Mouse (Mus musculus) bone marrow macrophage, adult 2 months (primary cell): ENCODE measurements around the gene Actr3. TPM values are rescaled to one million over a fixed set of nuclear protein-coding genes. Genes with fewer than 3 reads are reported as not detected.
A peak's percentile ranks its signal among the peaks of the same experiment; 100 is the strongest.

Source experiments
- H3K27ac ChIP-seq: 2 replicates; pipeline ENCODE4 v1.5.1; 2012; ENCODE audit warnings: low read depth, low read length; ENCODE audit not compliant: insufficient read depth
- H3K4me1 ChIP-seq: 2 replicates; pipeline ENCODE4 v1.6.1; 2012; ENCODE audit warnings: low read length; ENCODE audit not compliant: control insufficient read depth, insufficient read depth
- H3K4me3 ChIP-seq: 2 replicates; pipeline ENCODE4 v1.5.1; 2012; ENCODE audit warnings: mild to moderate bottlenecking, low read length, moderate library complexity; ENCODE audit not compliant: insufficient read depth
- CTCF ChIP-seq: IDR thresholded peaks from 2 replicates; pipeline ENCODE4 v1.5.1; 2012; ENCODE audit warnings: low read depth, mild to moderate bottlenecking, low read length, moderate library complexity
- POLR2A ChIP-seq: IDR thresholded peaks from 2 replicates; pipeline ENCODE4 v1.6.1; 2012; ENCODE audit warnings: mild to moderate bottlenecking, low read depth, low read length, borderline replicate concordance
- polyA plus RNA-seq: library from polyadenylated mRNA; stranded (reverse); fragments of >200 nt; gene quantifications from 2 replicates; pipeline ENCODE4 v1.2.4, GENCODE M21; 2012; ENCODE audit not compliant: missing spikeins, insufficient read depth, insufficient read length

Actr3 gene
- polyA plus RNA-seq, 1 experiment, result 643 TPM

DNA sequence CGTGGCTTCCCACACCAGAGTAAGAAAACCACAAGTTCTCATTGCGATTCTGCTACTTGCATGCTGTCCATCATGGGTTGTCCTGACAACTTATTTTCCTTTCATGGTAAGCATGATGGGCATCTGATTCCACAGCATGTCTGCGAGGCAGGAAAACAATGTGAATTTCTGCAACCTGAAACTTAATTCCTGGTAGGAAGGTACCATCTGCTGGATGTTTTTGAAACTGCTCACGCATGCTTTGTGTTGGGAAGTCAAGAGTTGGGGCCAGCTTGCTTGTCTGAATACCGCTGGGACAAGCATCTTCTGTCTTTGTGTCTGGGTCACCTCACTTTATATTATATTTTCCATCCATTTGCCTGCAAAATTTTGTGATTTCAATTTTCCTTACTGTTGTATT is 62.7 kb downstream of the Actr3 start:
- Histone ChIP-seq H3K4me1 (no peaks in the 10 kb centered on the region), H3K4me3 (no peak overlapping the region), H3K27ac (no peak overlapping the region)
- TF ChIP-seq CTCF (no peak), POLR2A (no peak)

- H3K4me1 ChIP-seq, result no peaks in the 10 kb centered on the region
- TF ChIP-seq POLR2A, result no peak
- TF ChIP-seq CTCF, result peak; percentile 62
- H3K27ac ChIP-seq, result no peak overlapping the region
- H3K4me3 ChIP-seq, result no peak overlapping the region
Measured at GRCm38 (mm10) chr1:125370779-125371178, 64.7 kb downstream of the Actr3 start.

GRCm38 (mm10) chr1:125365576-125365975 is 70.0 kb downstream of the Actr3 start:
- H3K4me3 ChIP-seq, result no peak overlapping the region
- TF ChIP-seq CTCF, result no peak
- TF ChIP-seq POLR2A, result no peak
- H3K27ac ChIP-seq, result no peak overlapping the region
- no peaks in the 10 kb centered on the region for H3K4me1 ChIP-seq

DNA sequence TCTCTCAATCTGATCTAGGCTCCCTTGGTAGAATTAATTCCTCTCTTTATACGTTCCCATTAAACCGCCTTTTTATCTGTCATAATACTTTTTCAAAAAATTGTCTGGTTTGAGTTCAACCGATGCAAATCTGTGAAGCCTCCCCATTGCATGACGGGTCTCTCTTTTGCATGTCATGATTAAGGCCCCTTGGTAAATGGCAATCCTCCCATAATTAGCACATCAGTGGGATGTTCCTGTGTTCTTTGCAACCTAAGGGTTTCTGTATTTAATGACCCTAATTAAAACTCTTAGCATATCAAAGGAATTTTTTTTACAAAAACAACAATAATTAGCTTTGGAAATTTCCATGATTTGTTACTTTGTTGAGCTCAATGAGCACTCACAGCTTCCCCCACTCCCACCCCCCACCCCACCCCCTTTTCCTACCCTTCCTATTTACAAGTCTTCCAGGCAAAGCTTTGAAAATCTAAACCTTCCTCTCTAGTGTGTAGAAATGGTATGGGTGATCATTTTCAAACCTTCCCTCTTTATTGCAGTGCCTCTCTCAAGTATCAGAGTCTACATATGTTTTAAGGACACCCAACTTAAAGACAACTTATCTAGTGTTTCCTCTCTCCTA is 84.0 kb downstream of the Actr3 start:
- H3K27ac ChIP-seq, result no peak overlapping the region
- H3K4me3 ChIP-seq, result no peak overlapping the region
- no peaks in the 10 kb centered on the region for H3K4me1 ChIP-seq
- TF ChIP-seq CTCF, result no peak
- TF ChIP-seq POLR2A, result no peak

GRCm38 (mm10) chr1:125350843-125351242 is 84.7 kb downstream of the Actr3 start:
- TF ChIP-seq CTCF (no peak), POLR2A (no peak)
- Histone ChIP-seq H3K4me3 (no peak overlapping the region), H3K4me1 (no peaks in the 10 kb centered on the region), H3K27ac (no peak overlapping the region)

- TF ChIP-seq POLR2A, result no peak
- no peak for TF ChIP-seq CTCF
- no peaks in the 10 kb centered on the region for H3K4me1 ChIP-seq
- H3K4me3 ChIP-seq, result no peak overlapping the region
- H3K27ac ChIP-seq, result no peak overlapping the region
Measured at GRCm38 (mm10) chr1:125345854-125346253, 89.7 kb downstream of the Actr3 start.

DNA sequence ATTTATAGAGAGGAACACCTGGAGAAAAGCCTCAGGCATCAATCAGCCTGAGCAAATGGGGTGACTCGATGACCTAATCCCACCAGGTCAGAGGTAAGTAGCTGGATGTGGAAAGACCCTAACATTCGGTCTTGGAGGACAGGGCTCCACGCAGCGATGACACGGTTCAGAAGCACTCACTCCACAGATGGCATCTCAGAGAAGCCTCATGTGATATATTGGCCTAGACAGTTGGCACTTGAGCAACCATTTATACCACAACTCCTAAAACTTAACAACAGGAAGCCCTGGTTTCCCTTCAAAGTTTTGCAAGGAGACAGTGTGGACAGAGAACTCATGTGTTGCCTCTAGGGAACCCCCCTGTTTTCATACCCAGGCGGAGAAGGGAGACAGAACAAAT is 90.1 kb downstream of the Actr3 start:
- Histone ChIP-seq H3K4me3 (no peak overlapping the region), H3K4me1 (no peaks in the 10 kb centered on the region), H3K27ac (no peak overlapping the region)
- TF ChIP-seq POLR2A (no peak), CTCF (no peak)

DNA sequence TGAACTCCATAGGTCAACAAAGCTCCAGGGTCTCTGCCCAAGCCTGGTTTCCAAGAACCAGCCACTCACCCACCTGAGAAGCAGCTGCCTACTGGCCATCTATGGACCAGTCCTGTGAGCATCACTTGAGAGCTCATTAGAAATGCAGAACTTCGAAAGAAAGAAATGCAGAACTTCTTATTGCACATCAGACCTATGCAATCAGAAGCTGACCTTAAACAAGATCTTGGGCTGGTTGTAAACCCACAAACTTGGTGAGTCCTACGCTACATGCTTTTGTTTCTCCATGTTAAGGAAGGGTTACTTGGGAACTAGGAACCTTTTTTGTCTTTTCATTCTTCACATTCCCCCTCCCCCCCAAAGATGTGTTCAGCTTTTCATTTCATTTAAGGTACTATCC is 92.4 kb downstream of the Actr3 start:
- H3K4me1 ChIP-seq, result no peaks in the 10 kb centered on the region
- no peak for TF ChIP-seq CTCF
- no peak for TF ChIP-seq POLR2A
- no peak overlapping the region for H3K4me3 ChIP-seq
- H3K27ac ChIP-seq, result no peak overlapping the region

Other genes with a start within 250 kb of the Actr3 start
- gene Slc35f5, start 124.9 kb upstream of the Actr3 start, polyA plus RNA-seq, result 37.1 and 37.3 TPM in 2 replicates
- gene Gpr39, start 241.3 kb upstream of the Actr3 start, polyA plus RNA-seq, result not detected in 2 replicates